Mouse (Mus musculus): Measurements from ENCODE around the gene Spink4. TPM values are rescaled to one million over a fixed set of nuclear protein-coding genes. Genes with fewer than 3 reads are reported as not detected.

Gene Spink4
- polyA plus RNA-seq, 1 experiment from 2014 or later, result not detected

DNA sequence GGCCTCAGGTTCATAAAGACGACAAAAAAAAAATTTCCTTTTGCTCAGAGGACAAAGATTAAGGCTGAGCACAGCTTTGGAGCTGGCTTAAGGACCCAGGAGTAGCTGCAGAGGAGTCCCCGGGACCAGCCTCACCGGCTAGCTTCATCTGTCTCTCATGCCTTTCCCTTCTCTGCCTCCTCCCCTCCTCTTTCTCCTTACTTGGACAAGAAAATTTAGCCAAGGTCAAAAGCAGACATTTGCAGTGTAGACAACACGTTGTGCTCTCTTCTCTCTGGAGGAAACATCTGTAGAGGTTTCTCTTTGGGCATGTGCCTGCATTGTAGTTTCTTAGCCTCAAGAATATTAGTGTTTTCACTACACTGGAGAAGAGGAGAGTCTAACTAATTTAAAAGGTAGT is 34.0 kb upstream of the Spink4 start:
- 81% methylated on average over 4 of the region's 4 CpGs for WGBS
- H3K4me3 ChIP-seq (replicated peaks), result no peak overlapping the region
- no peak overlapping the region for H3K27ac ChIP-seq
- H3K36me3 ChIP-seq, result no peaks in the 10 kb centered on the region
- no peak overlapping the region for H3K4me2 ChIP-seq (replicated peaks)
- no peaks in the 10 kb centered on the region for H3K4me1 ChIP-seq (replicated peaks)
- H3K9ac ChIP-seq (replicated peaks), result no peak overlapping the region
- no peaks in the 10 kb centered on the region for H3K9me3 ChIP-seq
- no peak for ATAC-seq
- no peaks in the 10 kb centered on the region for H3K27me3 ChIP-seq

DNA sequence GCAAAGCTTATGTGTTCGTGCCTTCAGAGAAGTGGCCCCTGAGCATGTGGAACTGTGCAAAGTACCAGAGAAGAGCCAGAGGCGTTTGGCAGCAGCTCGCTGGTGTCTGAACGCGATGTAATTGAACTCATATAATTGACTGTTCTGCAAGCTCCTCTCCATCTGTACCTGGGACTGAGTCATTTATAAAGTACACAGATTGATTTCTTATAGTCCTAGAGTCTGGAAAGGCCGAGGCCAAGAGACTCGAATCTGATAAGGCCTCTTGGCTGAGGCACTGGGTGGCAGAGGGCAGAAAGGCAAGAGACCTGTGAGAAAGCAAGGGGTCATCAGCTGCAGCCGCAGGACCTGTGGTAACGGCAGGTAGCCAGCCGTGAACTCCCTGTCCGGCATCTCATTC is 31.0 kb upstream of the Spink4 start:
- Histone ChIP-seq H3K4me2 (replicated peaks) (no peak overlapping the region), H3K4me3 (replicated peaks) (no peak overlapping the region), H3K27me3 (no peaks in the 10 kb centered on the region), H3K27ac (no peak overlapping the region), H3K9me3 (no peaks in the 10 kb centered on the region), H3K4me1 (replicated peaks) (no peaks in the 10 kb centered on the region), H3K9ac (replicated peaks) (no peak overlapping the region), H3K36me3 (no peaks in the 10 kb centered on the region)
- 89% methylated on average over 11 of the region's 11 CpGs for WGBS
- ATAC-seq, result no peak

DNA sequence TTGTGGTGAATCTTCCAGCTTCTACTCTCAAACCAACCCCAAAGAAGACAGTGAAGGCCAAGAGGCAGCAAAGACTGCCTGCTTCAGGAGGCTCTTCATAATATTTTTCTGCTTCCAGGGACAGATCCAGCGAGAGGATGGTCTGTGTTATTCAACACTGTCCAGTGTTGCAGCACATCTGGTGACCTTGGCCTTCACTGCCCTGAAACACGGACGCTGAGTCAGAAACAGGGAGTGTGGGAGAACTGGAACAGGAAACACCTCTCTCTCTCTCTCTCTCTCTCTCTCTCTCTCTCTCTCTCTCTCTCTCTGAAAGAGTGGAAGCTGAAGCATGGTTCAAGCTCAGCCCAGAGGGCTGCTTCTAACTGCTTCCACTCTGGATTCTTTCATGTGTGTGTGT is 30.6 kb upstream of the Spink4 start:
- Histone ChIP-seq H3K4me2 (replicated peaks) (no peak overlapping the region), H3K4me1 (replicated peaks) (no peaks in the 10 kb centered on the region), H3K27me3 (no peaks in the 10 kb centered on the region), H3K27ac (no peak overlapping the region), H3K36me3 (no peaks in the 10 kb centered on the region), H3K9me3 (no peaks in the 10 kb centered on the region), H3K4me3 (replicated peaks) (no peak overlapping the region), H3K9ac (replicated peaks) (no peak overlapping the region)
- ATAC-seq, result no peak
- 83% methylated on average over 3 of the region's 3 CpGs for WGBS

- Histone ChIP-seq H3K4me3 (replicated peaks) (no peak overlapping the region), H3K4me2 (replicated peaks) (no peak overlapping the region), H3K9me3 (no peaks in the 10 kb centered on the region), H3K27me3 (no peaks in the 10 kb centered on the region), H3K36me3 (no peaks in the 10 kb centered on the region), H3K4me1 (replicated peaks) (no peaks in the 10 kb centered on the region), H3K9ac (replicated peaks) (no peak overlapping the region), H3K27ac (no peak overlapping the region)
- 87% methylated on average over 4 of the region's 4 CpGs for WGBS
- ATAC-seq, result no peak
These were observed 29.9 kb upstream of the Spink4 start for GRCm38 (mm10) chr4:40889983-40890382.

DNA sequence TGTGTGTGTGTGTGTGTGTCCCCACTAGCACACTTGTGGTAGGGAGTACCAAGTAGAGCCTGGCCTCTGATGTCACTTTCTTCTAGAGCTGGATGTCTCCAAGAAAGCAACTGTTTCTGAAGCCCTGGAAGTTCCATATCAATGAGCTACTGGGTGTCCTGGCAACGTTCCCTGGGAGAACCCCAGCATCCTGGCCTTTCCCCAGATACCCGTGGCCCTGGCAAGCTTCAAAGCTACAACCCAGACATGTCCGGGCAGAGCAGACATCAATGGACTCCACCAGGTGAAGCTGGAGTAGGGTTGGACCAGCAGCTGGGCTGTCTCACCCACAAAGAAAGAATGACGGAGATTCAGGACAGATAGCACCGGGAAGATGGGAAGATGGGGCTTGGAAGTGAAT is 28.6 kb upstream of the Spink4 start:
- H3K36me3 ChIP-seq, result no peaks in the 10 kb centered on the region
- ATAC-seq, result no peak
- WGBS, result 81% methylated on average over 5 of the region's 5 CpGs

GRCm38 (mm10) chr4:40895118-40895517 is 24.7 kb upstream of the Spink4 start:
- no peaks in the 10 kb centered on the region for H3K4me1 ChIP-seq (replicated peaks)
- H3K36me3 ChIP-seq, result no peaks in the 10 kb centered on the region
- H3K4me3 ChIP-seq (replicated peaks), result no peak overlapping the region
- WGBS, result 90% methylated on average over 3 of the region's 3 CpGs
- no peak overlapping the region for H3K27ac ChIP-seq
- H3K27me3 ChIP-seq, result no peaks in the 10 kb centered on the region
- no peak for ATAC-seq
- H3K4me2 ChIP-seq (replicated peaks), result no peak overlapping the region
- H3K9ac ChIP-seq (replicated peaks), result no peak overlapping the region
- 0 out of 2 replicates have a peak, but pooled peaks cover 3% of the 10 kb centered on the region for H3K9me3 ChIP-seq

More for the DNA sequence above, 28.6 kb upstream of the Spink4 start:
- Histone ChIP-seq H3K9me3 (0 out of 2 replicates have a peak, but pooled peaks cover 3% of the 10 kb centered on the region), H3K27ac (no peak overlapping the region), H3K4me1 (replicated peaks) (no peaks in the 10 kb centered on the region), H3K4me2 (replicated peaks) (no peak overlapping the region), H3K27me3 (no peaks in the 10 kb centered on the region), H3K9ac (replicated peaks) (no peak overlapping the region), H3K4me3 (replicated peaks) (no peak overlapping the region)

- H3K36me3 ChIP-seq, result no peaks in the 10 kb centered on the region
- H3K4me1 ChIP-seq (replicated peaks), result no peaks in the 10 kb centered on the region
- 98% methylated on average over 2 of the region's 2 CpGs for WGBS
- no peak overlapping the region for H3K9ac ChIP-seq (replicated peaks)
- H3K27ac ChIP-seq, result no peak overlapping the region
- no peak for ATAC-seq
- no peak overlapping the region for H3K4me2 ChIP-seq (replicated peaks)
- no peak overlapping the region for H3K4me3 ChIP-seq (replicated peaks)
- H3K27me3 ChIP-seq, result no peaks in the 10 kb centered on the region
- H3K9me3 ChIP-seq, result 0 out of 2 replicates have a peak, but pooled peaks cover 3% of the 10 kb centered on the region
These were observed 24.2 kb upstream of the Spink4 start for GRCm38 (mm10) chr4:40895646-40896045.

- Histone ChIP-seq H3K27me3 (no peaks in the 10 kb centered on the region), H3K4me3 (replicated peaks) (no peak overlapping the region), H3K27ac (no peak overlapping the region), H3K9me3 (0 out of 2 replicates have a peak, but pooled peaks cover 3% of the 10 kb centered on the region), H3K4me2 (replicated peaks) (no peak overlapping the region), H3K9ac (replicated peaks) (no peak overlapping the region), H3K4me1 (replicated peaks) (no peaks in the 10 kb centered on the region), H3K36me3 (no peaks in the 10 kb centered on the region)
- no peak for ATAC-seq
- WGBS, result 86% methylated on average over 6 of the region's 6 CpGs
These were observed 21.3 kb upstream of the Spink4 start for GRCm38 (mm10) chr4:40898476-40899044.

- Histone ChIP-seq H3K4me3 (replicated peaks) (no peak overlapping the region), H3K4me1 (replicated peaks) (no peaks in the 10 kb centered on the region), H3K4me2 (replicated peaks) (no peak overlapping the region), H3K27me3 (no peaks in the 10 kb centered on the region), H3K9me3 (0 out of 2 replicates have a peak, but pooled peaks cover 3% of the 10 kb centered on the region), H3K27ac (no peak overlapping the region), H3K36me3 (no peaks in the 10 kb centered on the region), H3K9ac (replicated peaks) (no peak overlapping the region)
- 66% methylated on average over 2 of the region's 2 CpGs for WGBS
- no peak for ATAC-seq
These were observed 20.6 kb upstream of the Spink4 start for GRCm38 (mm10) chr4:40899264-40899663.

DNA sequence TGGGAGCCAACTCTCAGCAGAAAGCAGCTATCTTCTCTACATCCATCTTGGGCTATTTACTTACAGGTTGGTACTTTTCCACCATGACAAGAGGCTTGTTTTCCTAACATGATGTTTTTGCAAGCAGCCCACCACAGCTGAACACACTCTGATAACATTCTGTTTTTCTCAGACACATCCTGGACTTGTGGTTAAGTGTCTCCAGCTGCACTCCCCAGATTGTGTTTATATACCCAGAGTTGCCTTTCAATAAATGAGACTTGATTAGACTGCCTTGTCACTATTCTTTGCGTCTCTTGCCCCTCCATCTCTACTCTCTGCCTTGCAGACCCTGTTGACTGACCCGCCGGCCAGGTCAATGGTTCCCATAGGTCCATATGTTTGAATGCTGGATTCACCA is 19.8 kb upstream of the Spink4 start:
- 91% methylated on average over 3 of the region's 3 CpGs for WGBS
- ATAC-seq, result no peak
- no peak overlapping the region for H3K4me2 ChIP-seq (replicated peaks)

DNA sequence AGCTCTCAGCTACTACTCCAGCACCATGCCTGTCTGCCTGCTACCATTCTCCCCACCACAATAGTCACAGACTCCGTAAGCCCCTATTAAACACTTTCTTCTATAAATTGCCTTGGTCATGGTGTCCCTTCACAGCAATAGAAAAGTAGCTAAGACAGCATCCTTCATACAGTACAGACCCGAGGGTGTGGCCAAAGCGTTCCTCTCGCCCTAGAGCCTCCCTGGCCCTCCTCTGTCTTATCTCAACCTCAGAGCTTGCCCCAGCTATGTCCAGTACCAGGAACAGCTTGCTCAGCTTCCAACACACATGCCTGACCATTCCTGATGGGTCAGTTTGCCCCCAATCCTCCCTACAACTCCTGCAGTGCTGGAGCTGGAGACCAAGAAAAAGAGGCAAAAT is 19.2 kb upstream of the Spink4 start:
- H3K4me3 ChIP-seq (replicated peaks), result no peak overlapping the region
- no peak overlapping the region for H3K9ac ChIP-seq (replicated peaks)
- H3K4me2 ChIP-seq (replicated peaks), result no peak overlapping the region
- H3K4me1 ChIP-seq (replicated peaks), result no peaks in the 10 kb centered on the region
- ATAC-seq, result no peak
- H3K27ac ChIP-seq, result no peak overlapping the region
- no peaks in the 10 kb centered on the region for H3K36me3 ChIP-seq
- 85% methylated on average over 4 of the region's 4 CpGs for WGBS
- no peaks in the 10 kb centered on the region for H3K27me3 ChIP-seq
- H3K9me3 ChIP-seq, result 0 out of 2 replicates have a peak, but pooled peaks cover 1% of the 10 kb centered on the region

More for the DNA sequence above, 19.8 kb upstream of the Spink4 start:
- no peaks in the 10 kb centered on the region for H3K4me1 ChIP-seq (replicated peaks)
- no peak overlapping the region for H3K27ac ChIP-seq
- no peak overlapping the region for H3K9ac ChIP-seq (replicated peaks)
- 0 out of 2 replicates have a peak, but pooled peaks cover 3% of the 10 kb centered on the region for H3K9me3 ChIP-seq
- H3K27me3 ChIP-seq, result no peaks in the 10 kb centered on the region
- no peak overlapping the region for H3K4me3 ChIP-seq (replicated peaks)
- no peaks in the 10 kb centered on the region for H3K36me3 ChIP-seq

GRCm38 (mm10) chr4:40906298-40906697 is 13.6 kb upstream of the Spink4 start:
- WGBS, result 79% methylated on average over 1 of the region's 1 CpGs
- H3K9ac ChIP-seq (replicated peaks), result no peak overlapping the region
- H3K27me3 ChIP-seq, result no peaks in the 10 kb centered on the region
- ATAC-seq, result no peak
- H3K4me3 ChIP-seq (replicated peaks), result no peak overlapping the region
- H3K4me1 ChIP-seq (replicated peaks), result no peaks in the 10 kb centered on the region
- no peak overlapping the region for H3K4me2 ChIP-seq (replicated peaks)
- H3K9me3 ChIP-seq, result no peaks in the 10 kb centered on the region
- H3K27ac ChIP-seq, result no peak overlapping the region
- no peaks in the 10 kb centered on the region for H3K36me3 ChIP-seq
